Mouse (Mus musculus): ENCODE measurements around the gene Oxgr1.
"Not testable (repeated sequence)": the region's sequence is repeated elsewhere in the genome, so short reads cannot be mapped to it uniquely, and the experiment has no call there.

Gene Oxgr1

GRCm38 (mm10) chr14:120042187-120042820, at the start of gene Oxgr1:
Oxgr1 (minus strand) TSS chr14:120042435.
- no peak for DNase-seq

- no peak for DNase-seq
These were observed 48.2 kb upstream of the Oxgr1 start for GRCm38 (mm10) chr14:120090401-120090800.

GRCm38 (mm10) chr14:120089649-120090360, 47.6 kb upstream of the Oxgr1 start:
- DNase-seq, result no peak

- DNase-seq, result no peak
These were observed 46.9 kb upstream of the Oxgr1 start for GRCm38 (mm10) chr14:120089006-120089648.

- DNase-seq, result no peak
These were observed 41.9 kb upstream of the Oxgr1 start for GRCm38 (mm10) chr14:120084084-120084667.

GRCm38 (mm10) chr14:120076192-120076591, 34.0 kb upstream of the Oxgr1 start:
- no peak for DNase-seq

- DNase-seq, result no peak
These were observed 33.5 kb upstream of the Oxgr1 start for GRCm38 (mm10) chr14:120075746-120076145.

GRCm38 (mm10) chr14:120074231-120074630, 32.0 kb upstream of the Oxgr1 start:
- no peak for DNase-seq

GRCm38 (mm10) chr14:120061096-120061495, 18.9 kb upstream of the Oxgr1 start:
- peak; percentile 86 for DNase-seq

- no peak for DNase-seq
These were observed 8.8 kb downstream of the Oxgr1 start for GRCm38 (mm10) chr14:120033454-120033853.

GRCm38 (mm10) chr14:120019948-120020347, 22.3 kb downstream of the Oxgr1 start:
- no peak for DNase-seq

GRCm38 (mm10) chr14:120009969-120010872, 32.0 kb downstream of the Oxgr1 start:
- no peak for DNase-seq

GRCm38 (mm10) chr14:120005153-120005552, 37.1 kb downstream of the Oxgr1 start:
- DNase-seq, result no peak

GRCm38 (mm10) chr14:120003661-120004060, 38.6 kb downstream of the Oxgr1 start:
- no peak for DNase-seq

- DNase-seq, result no peak
These were observed 39.6 kb downstream of the Oxgr1 start for GRCm38 (mm10) chr14:120002673-120003072.

GRCm38 (mm10) chr14:119989651-119990050, 52.6 kb downstream of the Oxgr1 start:
- no peak for DNase-seq

GRCm38 (mm10) chr14:119988937-119989645, 53.1 kb downstream of the Oxgr1 start:
- no peak for DNase-seq

GRCm38 (mm10) chr14:119987257-119987656, 55.0 kb downstream of the Oxgr1 start:
- no peak for DNase-seq

- DNase-seq, result no peak
These were observed 55.5 kb downstream of the Oxgr1 start for GRCm38 (mm10) chr14:119986778-119987177.

GRCm38 (mm10) chr14:119986351-119986750, 55.9 kb downstream of the Oxgr1 start:
- DNase-seq, result not testable (repeated sequence)

GRCm38 (mm10) chr14:119981314-119981713, 60.9 kb downstream of the Oxgr1 start:
- DNase-seq, result no peak

GRCm38 (mm10) chr14:119980698-119981235, 61.5 kb downstream of the Oxgr1 start:
- no peak for DNase-seq

Measured in right cerebral cortex, postnatal 4 days (tissue).